ENCODE assay signal across 31 mouse cellular contexts in genomic region chr1:179843981-179844380, GRCm38 (mm10). TPM values are rescaled to one million over a fixed set of nuclear protein-coding genes. Genes with fewer than 3 reads are reported as not detected.
DNase-seq lines count a peak whose midpoint lies in the region; ATAC-seq and TF ChIP-seq lines count a peak whose summit lies in the region.
"Had no signal": no experiment of that assay in that cellular context is flagged by ENCODE, and none has a peak within 500 bp of the region (broad histone marks: within the 10 kb centered on the region; RNA-seq: fewer than 3 reads in every experiment).

No protein-coding gene starts in this region.

- H3K4me1 ChIP-seq in heart, embryonic 14.5 days (ENCODE audit: control insufficient read depth in 2 of 2, insufficient read depth in 2 of 2, low read length in 2 of 2) = peaks cover 5 to 9% of the 10 kb centered on the region in 2 experiments; a peak in 3 of 4 replicates
- peaks cover 20% of the 10 kb centered on the region for H3K4me1 ChIP-seq in kidney, embryonic 15.5 days
- H3K4me1 ChIP-seq: hindbrain, embryonic 13.5 days had no signal

- H3K27ac ChIP-seq in heart, embryonic 14.5 days (replicated peaks in 1 of 2; ENCODE audit: control insufficient read depth in 1 of 2, insufficient read depth in 1 of 2, low read depth in 2 of 2, low read length in 2 of 2) = 0 out of 4 replicates have a peak overlapping the region, but pooled peaks have one; percentile 25 to 32
- H3K27ac ChIP-seq in kidney, embryonic 15.5 days = 0 out of 2 replicates have a peak overlapping the region, but pooled peaks have one; percentile 16
- H3K27ac ChIP-seq: forebrain, embryonic 13.5 days; hindbrain, embryonic 13.5 days; liver, embryonic 14.5 days; neural tube, embryonic 15.5 days had no signal

- no peak for TF ChIP-seq CTCF in brain, embryonic 14.5 days (IDR thresholded peaks at IDR 0.05; ENCODE audit: borderline replicate concordance, extremely low read depth, insufficient read depth, insufficient read length)

- H3K9me3 ChIP-seq in heart, embryonic 14.5 days (ENCODE audit: control insufficient read depth, low read length) = no peaks in the 10 kb centered on the region
- H3K9me3 ChIP-seq in kidney, embryonic 15.5 days (replicated peaks) = no peaks in the 10 kb centered on the region
- H3K9me3 ChIP-seq: forebrain, embryonic 13.5 days; hindbrain, embryonic 13.5 days; megakaryocyte, embryonic 14.5 days; neural tube, embryonic 15.5 days had no signal

- ATAC-seq in heart, embryonic 14.5 days (ENCODE audit: insufficient number of reproducible peaks, insufficient read depth, low FRiP score, low read depth) = no peak
- ATAC-seq in kidney, embryonic 15.5 days (replicated peaks; ENCODE audit: low FRiP score) = no peak
- ATAC-seq: activated CD4-positive, CD25-positive, alpha-beta regulatory T cell, adult 4 months; forebrain, embryonic 13.5 days; intestine, embryonic 16.5 days had no signal

- no peaks in the 10 kb centered on the region for H3K36me3 ChIP-seq in heart, embryonic 14.5 days (ENCODE audit: control insufficient read depth, insufficient read depth, low read length)
- no peaks in the 10 kb centered on the region for H3K36me3 ChIP-seq in kidney, embryonic 15.5 days
- H3K36me3 ChIP-seq: hindbrain, embryonic 13.5 days; neural tube, embryonic 15.5 days had no signal

- no peak overlapping the region for H3K4me2 ChIP-seq in heart, embryonic 14.5 days (ENCODE audit: low read length)
- H3K4me2 ChIP-seq in kidney, embryonic 15.5 days = no peak overlapping the region
- H3K4me2 ChIP-seq: forebrain, embryonic 13.5 days; hindbrain, embryonic 13.5 days; neural tube, embryonic 15.5 days had no signal

- no peak overlapping the region for H3K9ac ChIP-seq in heart, embryonic 14.5 days (ENCODE audit: low read length)
- H3K9ac ChIP-seq in kidney, embryonic 15.5 days = no peak overlapping the region
- H3K9ac ChIP-seq: forebrain, embryonic 13.5 days; hindbrain, embryonic 13.5 days; liver, embryonic 14.5 days; neural tube, embryonic 15.5 days had no signal

- DNase-seq in heart, postnatal 14 days = no peak
- DNase-seq in kidney, postnatal 10 days = no peak
- peak; percentile 49 for DNase-seq in 416B (ENCODE audit: low read depth)
- peak; percentile 27 for DNase-seq in brain, embryonic 14.5 days (ENCODE audit: low read depth)
- DNase-seq: adrenal gland, adult 2 months; adrenal gland, postnatal 36 days; cerebellum, adult 2 months; cerebellum, postnatal 14 days; gastrocnemius, postnatal 10 days; heart, postnatal 36 days; layer of hippocampus, postnatal 36 days; liver; lung, adult 2 months; midbrain, embryonic 14.5 days; retina, postnatal 1 day; right cerebral cortex, postnatal 14 days had no signal

- 7% methylated on average over 3 of the region's 3 CpGs for WGBS in heart, embryonic 14.5 days
- WGBS in kidney, embryonic 15.5 days = 18% methylated on average over 3 of the region's 3 CpGs

- no peak overlapping the region for H3K4me3 ChIP-seq in heart, embryonic 14.5 days (ENCODE audit: control insufficient read depth in 1 of 2, insufficient read depth in 1 of 2, low read depth in 1 of 2, low read length in 2 of 2)
- H3K4me3 ChIP-seq in kidney, embryonic 15.5 days (replicated peaks) = no peak overlapping the region
- H3K4me3 ChIP-seq: forebrain, embryonic 13.5 days; hindbrain, embryonic 13.5 days; megakaryocyte, embryonic 14.5 days; neural tube, embryonic 15.5 days had no signal

- intact Hi-C loops in heart, postnatal 14 days (cut with DNase I) = loop anchor here (2.0 to 10.0 kb wide), 3 partner anchors 41 to 339 kb away; partner anchors contain the start of genes Ahctf1 and Gm10518

- no peak for TF ChIP-seq POLR2A in brain, embryonic 14.5 days (IDR thresholded peaks at IDR 0.05; ENCODE audit: borderline replicate concordance, extremely low read depth, insufficient read depth, insufficient read length, poor library complexity, severe bottlenecking)

- no peaks in the 10 kb centered on the region for H3K27me3 ChIP-seq in heart, embryonic 14.5 days (ENCODE audit: control insufficient read depth, insufficient read depth, low read length)
- no peaks in the 10 kb centered on the region for H3K27me3 ChIP-seq in kidney, embryonic 15.5 days
- H3K27me3 ChIP-seq: CH12.LX; forebrain, embryonic 13.5 days; megakaryocyte, embryonic 14.5 days; neural tube, embryonic 15.5 days had no signal

RNA-seq across cellular contexts. Expression of gene Ahctf1, which starts 40.5 kb away (rescaled TPM):
- 18.9 and 20.0 TPM in 2 replicates for polyA plus RNA-seq in heart, embryonic 14.5 days (2014; fragmentation: Nextera tagmentation; extraction: Ambion mirVana)
- total RNA-seq in heart, postnatal 14 days (2021) = 10 to 100 TPM; 21.9 to 22.8 TPM
- polyA plus RNA-seq in kidney, embryonic 15.5 days (2015; fragmentation: Nextera tagmentation; extraction: Ambion mirVana) = 23.4 and 28.8 TPM in 2 replicates
- polyA plus RNA-seq in brain, embryonic 14.5 days (2012; rRNA removed) = 30.3 and 32.3 TPM in 2 replicates

RNA-seq across cellular contexts. Expression of gene Gm10518, which starts 40.8 kb away (rescaled TPM):
- 0.20 TPM in 1 of 2 replicates, not detected in the other for polyA plus RNA-seq in heart, embryonic 14.5 days (2014; fragmentation: Nextera tagmentation; extraction: Ambion mirVana)
- not detected for total RNA-seq in heart, postnatal 14 days (2021)
- 0.21 TPM in 1 of 2 replicates, not detected in the other for polyA plus RNA-seq in kidney, embryonic 15.5 days (2015; fragmentation: Nextera tagmentation; extraction: Ambion mirVana)
- polyA plus RNA-seq in brain, embryonic 14.5 days (2012; rRNA removed) = not detected in 2 replicates
- total RNA-seq: adrenal gland, postnatal 36 days; gastrocnemius, postnatal 10 days; heart, postnatal 36 days; layer of hippocampus, postnatal 36 days; left cerebral cortex, postnatal 10 days had no signal
- polyA plus RNA-seq: activated CD4-positive, CD25-positive, alpha-beta regulatory T cell, adult 4 months; adrenal gland, adult 2 months; cerebellum, adult 2 months; cortical plate, adult 2 months; forebrain, embryonic 13.5 days; gonadal fat pad, adult 2 months; hindbrain, embryonic 13.5 days; intestine, embryonic 16.5 days; large intestine, adult 2 months; lung, adult 2 months; midbrain, embryonic 14.5 days; neural tube, embryonic 15.5 days; small intestine, adult 2 months had no signal

Comparison
In these comparisons a context has a peak if more than half of its experiments do, and no peak if none do; other contexts are left out.
1. DNase-seq: peak in 416B (single experiment) and brain, embryonic 14.5 days (single experiment); none in heart, postnatal 14 days (0 of 2) and kidney, postnatal 10 days (single experiment).